Mouse (Mus musculus): ENCODE measurements at regions not wholly inside any gene's neighbourhood (a gene's known extent, or its start where the extent isn't known, plus 50 kb on each side); places are given as distances from the start of the nearest gene placed in this dataset.

- in situ Hi-C loops (cut with MboI; ENCODE audit: unreplicated experiment in 2 of 2) = no loop called here
These were observed 83.7 kb upstream of the Ppp2r5a start for GRCm38 (mm10) chr1:191486766-191487165.

- in situ Hi-C loops (cut with MboI; ENCODE audit: unreplicated experiment in 2 of 2) = loop anchor here in 1 of 2 experiments (5.0 kb wide), 1 partner anchor 57 kb away; no protein-coding TSS in a partner anchor
These were observed 81.8 kb upstream of the Ppp2r5a start for GRCm38 (mm10) chr1:191484726-191485425.

GRCm38 (mm10) chr1:191479906-191480379 is 76.9 kb upstream of the Ppp2r5a start:
- in situ Hi-C loops (cut with MboI; ENCODE audit: unreplicated experiment in 2 of 2) = loop anchor here (5.0 to 10.0 kb wide), 6 partner anchors 62 to 335 kb away; partner anchors contain the start of gene Nenf (in 1 of the 2)

GRCm38 (mm10) chr1:191472551-191472950 is 69.5 kb upstream of the Ppp2r5a start:
- in situ Hi-C loops (cut with MboI; ENCODE audit: unreplicated experiment in 2 of 2) = loop anchor here in 1 of 2 experiments (10.0 kb wide), 2 partner anchors 158 to 342 kb away; partner anchors contain the start of gene Nenf

GRCm38 (mm10) chr1:191471489-191471888 is 68.4 kb upstream of the Ppp2r5a start:
- in situ Hi-C loops (cut with MboI; ENCODE audit: unreplicated experiment in 2 of 2) = loop anchor here in 1 of 2 experiments (10.0 kb wide), 2 partner anchors 157 to 343 kb away; partner anchors contain the start of gene Nenf

- in situ Hi-C loops (cut with MboI; ENCODE audit: unreplicated experiment in 2 of 2) = loop anchor here in 1 of 2 experiments (10.0 kb wide), 2 partner anchors 156 to 344 kb away; partner anchors contain the start of gene Nenf
These were observed 67.3 kb upstream of the Ppp2r5a start for GRCm38 (mm10) chr1:191470190-191470985.

- in situ Hi-C loops (cut with MboI; ENCODE audit: unreplicated experiment in 2 of 2) = no loop called here
These were observed 65.9 kb upstream of the Ppp2r5a start for GRCm38 (mm10) chr1:191468837-191469529.

- in situ Hi-C loops (cut with MboI; ENCODE audit: unreplicated experiment in 2 of 2) = no loop called here
These were observed 63.2 kb upstream of the Ppp2r5a start for GRCm38 (mm10) chr1:191466261-191466660.

GRCm38 (mm10) chr1:191465723-191466122 is 62.7 kb upstream of the Ppp2r5a start:
- in situ Hi-C loops (cut with MboI; ENCODE audit: unreplicated experiment in 2 of 2) = no loop called here

- in situ Hi-C loops (cut with MboI; ENCODE audit: unreplicated experiment in 2 of 2) = no loop called here
These were observed 62.1 kb upstream of the Ppp2r5a start for GRCm38 (mm10) chr1:191465170-191465569.

- in situ Hi-C loops (cut with MboI; ENCODE audit: unreplicated experiment in 2 of 2) = no loop called here
These were observed 58.9 kb upstream of the Ppp2r5a start for GRCm38 (mm10) chr1:191461811-191462491.

- in situ Hi-C loops (cut with MboI; ENCODE audit: unreplicated experiment in 2 of 2) = no loop called here
These were observed 56.0 kb upstream of the Ppp2r5a start for GRCm38 (mm10) chr1:191459066-191459465.

GRCm38 (mm10) chr1:191458292-191458691 is 55.2 kb upstream of the Ppp2r5a start:
- in situ Hi-C loops (cut with MboI; ENCODE audit: unreplicated experiment in 2 of 2) = no loop called here

- in situ Hi-C loops (cut with MboI; ENCODE audit: unreplicated experiment in 2 of 2) = no loop called here
These were observed 54.0 kb upstream of the Ppp2r5a start for GRCm38 (mm10) chr1:191457103-191457502.

GRCm38 (mm10) chr1:191454604-191455003 is 51.5 kb upstream of the Ppp2r5a start:
- in situ Hi-C loops (cut with MboI; ENCODE audit: unreplicated experiment in 2 of 2) = no loop called here

- in situ Hi-C loops (cut with MboI; ENCODE audit: unreplicated experiment in 2 of 2) = no loop called here
These were observed 50.5 kb upstream of the Ppp2r5a start for GRCm38 (mm10) chr1:191453589-191453988.
